Mouse (Mus musculus): Measurements from ENCODE around the gene Rab42. TPM values are rescaled to one million over a fixed set of nuclear protein-coding genes. Genes with fewer than 3 reads are reported as not detected.

Rab42 gene
- total RNA-seq (2023), result not detected

GRCm38 (mm10) chr4:132302939-132303479 lies at the start of gene Rab42:
Rab42 (minus strand) TSS chr4:132303385.

GRCm38 (mm10) chr4:132329115-132329834 lies 26.1 kb upstream of the Rab42 start, which contains the start of gene Trnau1ap:
Trnau1ap (minus strand) TSS chr4:132329538.

GRCm38 (mm10) chr4:132274156-132274862 lies 28.9 kb downstream of the Rab42 start, which contains the start of gene Taf12:
Taf12 (plus strand) TSS chr4:132274375.

GRCm38 (mm10) chr4:132261514-132262357 lies 41.4 kb downstream of the Rab42 start, which contains the start of gene Gmeb1:
Gmeb1 (minus strand) TSS chr4:132261602.

Other genes starting within 250 kb of the Rab42 start
- 0.47 TPM for gene Gm10300, start 228.7 kb downstream of the Rab42 start, total RNA-seq (2023)
- 145 TPM for gene Epb41, start 228.1 kb downstream of the Rab42 start, total RNA-seq (2023)
- not detected for gene Oprd1, start 158.9 kb downstream of the Rab42 start, total RNA-seq (2023)
- 82.8 TPM for gene Ythdf2, start 91.1 kb downstream of the Rab42 start, total RNA-seq (2023)
- 37.5 TPM for gene Gmeb1, start 41.8 kb downstream of the Rab42 start, total RNA-seq (2023)
- 30.9 TPM for gene Taf12, start 29.0 kb downstream of the Rab42 start, total RNA-seq (2023)
- gene Trnau1ap, start 26.2 kb upstream of the Rab42 start, total RNA-seq (2023), result 27.8 TPM
- 18.3 TPM for gene Rcc1, start 50.2 kb upstream of the Rab42 start, total RNA-seq (2023)
- 17.0 TPM for gene Phactr4, start 119.1 kb upstream of the Rab42 start, total RNA-seq (2023)
- 10.2 TPM for gene Med18, start 160.5 kb upstream of the Rab42 start, total RNA-seq (2023)
- 8.7 TPM for gene Sesn2, start 207.1 kb upstream of the Rab42 start, total RNA-seq (2023)
- 48.2 TPM for gene Atpif1, start 230.3 kb upstream of the Rab42 start, total RNA-seq (2023)
- gene Dnajc8, start 232.2 kb upstream of the Rab42 start, total RNA-seq (2023), result 117 TPM

All from CD4-positive naive resting alpha-beta T cell, adult 76 days (primary cell).